Mouse (Mus musculus) right cerebral cortex, postnatal 10 days (tissue): ENCODE measurements around the gene Eftud2.
A peak's percentile ranks its signal among the peaks of the same experiment; 100 is the strongest.

Experiments
- DNase-seq, 2 experiments: peaks; one replicate each; pipeline ENCODE4 v3.0.0; 2021; ENCODE audit warnings: low spot score in 2 of 2

Gene Eftud2

GRCm38 (mm10) chr11:102819021-102819782 is 61.6 kb downstream of the Eftud2 start, which contains the start of gene Gjc1:
TSS of gene Gjc1 (minus strand) at chr11:102819700.
- DNase-seq, result peak; percentile 71 to 77

- no peak for DNase-seq
These were observed 62.4 kb downstream of the Eftud2 start for GRCm38 (mm10) chr11:102818121-102819020.

- no peak for DNase-seq
These were observed 65.9 kb downstream of the Eftud2 start for GRCm38 (mm10) chr11:102814881-102815280.

GRCm38 (mm10) chr11:102810721-102811485 is 69.9 kb downstream of the Eftud2 start:
- DNase-seq, result peak; percentile 65 to 68

GRCm38 (mm10) chr11:102808246-102808645 is 72.5 kb downstream of the Eftud2 start:
- no peak for DNase-seq

- DNase-seq, result no peak
These were observed 77.3 kb downstream of the Eftud2 start for GRCm38 (mm10) chr11:102803453-102803852.

GRCm38 (mm10) chr11:102794157-102794556 is 86.6 kb downstream of the Eftud2 start:
- no peak for DNase-seq

GRCm38 (mm10) chr11:102791682-102792445 is 88.9 kb downstream of the Eftud2 start:
- DNase-seq, result no peak
